Mouse (Mus musculus): ENCODE data around the gene Ppox.

Ppox gene

DNA sequence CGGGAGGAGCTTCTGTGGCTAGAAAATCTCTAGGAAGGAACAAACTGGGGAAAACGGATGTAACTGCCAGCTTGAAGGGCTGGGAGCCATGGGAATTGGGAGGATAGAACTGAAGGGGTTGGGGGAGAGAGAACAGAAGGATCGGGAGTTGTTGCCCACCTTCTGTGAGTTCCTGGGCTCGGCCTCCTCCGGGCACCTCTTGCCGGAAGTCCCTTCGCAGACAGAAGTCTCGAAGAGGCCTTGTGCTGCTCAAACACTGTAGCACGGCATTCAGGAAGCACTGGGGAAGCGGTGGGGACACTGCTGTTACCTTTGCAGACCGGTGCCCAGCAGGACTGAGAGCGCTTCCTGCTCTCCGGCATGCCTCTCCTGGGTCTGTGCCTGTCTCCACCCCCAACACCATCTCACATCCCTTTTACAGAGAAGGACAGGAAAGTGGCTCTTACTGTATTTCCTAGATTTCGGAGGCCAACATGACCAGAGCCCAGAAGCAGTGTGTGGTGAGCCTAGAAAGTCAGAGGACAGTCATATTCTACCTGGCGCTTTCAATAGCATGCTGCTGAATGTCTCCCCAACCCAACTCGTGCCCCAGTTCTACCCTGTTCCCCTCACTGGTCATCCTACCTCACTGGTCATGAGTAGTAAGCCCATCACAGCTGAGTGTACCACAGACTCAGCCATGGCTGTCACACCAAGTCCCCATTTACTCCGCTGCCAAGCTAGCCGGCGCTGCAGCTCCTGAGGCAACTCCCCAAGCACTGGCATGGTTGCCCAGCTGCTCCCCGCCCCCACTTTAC, 4.3 kb upstream of the Ppox start:
- DNase-seq, result peak; percentile 25

DNA sequence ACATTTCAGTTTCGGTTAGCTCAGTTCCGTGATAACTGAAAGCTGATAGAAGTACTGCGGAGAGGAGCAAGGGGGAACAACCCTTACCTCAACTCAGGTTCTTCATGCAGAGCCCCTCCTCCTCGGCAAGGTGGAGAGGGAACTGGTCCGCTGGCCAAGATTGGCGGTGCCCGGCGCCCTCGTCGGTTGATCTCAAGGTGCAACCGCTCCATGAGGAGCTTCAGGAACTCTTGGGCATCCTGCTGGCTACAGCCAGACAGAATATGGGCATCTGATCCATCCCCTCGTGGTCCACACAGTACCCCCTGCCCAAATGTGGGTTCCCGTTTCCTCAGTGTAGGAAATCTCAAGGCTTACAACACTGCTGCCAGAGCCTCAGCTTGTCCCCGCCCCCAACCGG, 3.5 kb upstream of the Ppox start:
- DNase-seq, result peak; percentile 38

DNA sequence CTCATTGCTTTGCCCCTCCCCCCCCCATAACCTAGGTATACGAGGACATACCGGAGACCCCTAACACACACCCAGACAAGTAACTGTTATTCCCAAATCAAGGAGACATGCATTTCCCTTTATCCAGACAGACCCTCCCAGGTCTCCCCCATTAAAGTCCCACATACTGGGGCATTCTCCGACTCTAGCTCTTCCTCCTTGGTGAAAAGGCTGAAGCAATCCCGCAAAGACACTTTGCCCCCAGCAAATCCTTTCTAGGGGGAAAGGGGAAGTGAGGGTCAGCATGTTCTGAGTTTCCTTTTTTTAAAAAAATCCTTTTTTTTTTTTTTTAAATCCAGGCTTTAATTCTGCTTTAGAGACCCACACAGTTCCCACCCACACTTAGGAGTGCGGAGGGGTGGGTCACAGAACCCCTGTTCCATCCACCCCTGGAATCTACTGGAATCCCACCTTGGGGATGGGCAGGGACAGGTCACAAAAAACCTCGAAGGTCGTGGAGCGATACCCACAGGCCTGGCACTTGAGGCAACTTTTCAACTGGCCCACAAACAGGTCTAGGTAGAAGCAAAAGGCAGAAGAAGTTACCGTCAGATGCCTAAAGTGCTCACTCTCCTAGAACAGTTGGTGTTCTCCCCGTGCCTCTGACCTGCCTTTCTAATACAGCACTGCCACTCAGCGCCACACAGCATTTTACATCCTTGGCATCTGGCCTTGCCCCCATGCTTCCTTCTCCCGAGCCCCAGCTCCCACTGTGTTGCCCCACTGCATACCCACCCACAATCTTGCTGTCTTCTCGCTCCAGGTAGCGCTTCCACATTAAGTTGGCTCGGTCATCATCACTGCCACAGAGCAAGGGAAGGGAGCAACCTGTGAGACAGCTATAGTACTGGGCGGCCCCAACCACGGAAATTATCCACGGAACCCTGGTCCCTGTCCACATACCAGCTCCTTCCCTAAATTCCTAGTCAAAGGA, 2.5 kb upstream of the Ppox start:
- DNase-seq, result peak; percentile 32

DNA sequence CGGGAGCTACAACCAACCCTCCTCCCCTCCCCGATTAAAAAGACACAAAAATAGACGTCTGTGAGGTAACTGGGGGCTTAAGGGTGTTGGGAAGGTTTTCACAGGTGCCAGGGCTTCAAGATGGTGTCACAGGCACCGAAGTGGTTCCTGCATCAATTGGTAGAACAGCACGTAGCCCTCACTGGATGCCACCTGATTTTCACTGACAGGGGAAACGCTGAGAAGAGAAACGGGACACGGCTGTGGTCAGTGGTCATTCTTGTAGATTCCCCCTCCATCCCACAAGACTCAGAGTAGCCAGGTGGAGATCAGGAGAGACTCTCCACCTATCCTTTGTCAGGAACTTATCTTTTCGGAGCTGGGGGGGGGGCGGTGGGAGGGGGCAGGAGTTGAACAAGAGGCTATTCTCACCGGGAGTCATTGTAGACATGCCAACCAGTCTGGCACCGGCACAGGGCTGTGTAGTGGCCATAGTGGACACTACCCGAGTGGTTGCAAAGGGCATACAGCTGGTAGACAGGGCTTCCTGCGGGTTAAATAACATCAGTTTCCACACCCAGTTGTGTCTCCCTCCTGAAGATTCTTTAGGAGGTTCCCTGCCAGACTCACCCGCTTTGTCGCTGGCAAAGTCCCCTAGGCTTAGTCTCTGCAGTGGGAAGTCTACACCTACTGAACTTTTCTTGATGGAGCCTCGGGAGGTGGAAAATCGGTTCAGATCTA, 1.3 kb upstream of the Ppox start:
- DNase-seq, result peak; percentile 58

DNA sequence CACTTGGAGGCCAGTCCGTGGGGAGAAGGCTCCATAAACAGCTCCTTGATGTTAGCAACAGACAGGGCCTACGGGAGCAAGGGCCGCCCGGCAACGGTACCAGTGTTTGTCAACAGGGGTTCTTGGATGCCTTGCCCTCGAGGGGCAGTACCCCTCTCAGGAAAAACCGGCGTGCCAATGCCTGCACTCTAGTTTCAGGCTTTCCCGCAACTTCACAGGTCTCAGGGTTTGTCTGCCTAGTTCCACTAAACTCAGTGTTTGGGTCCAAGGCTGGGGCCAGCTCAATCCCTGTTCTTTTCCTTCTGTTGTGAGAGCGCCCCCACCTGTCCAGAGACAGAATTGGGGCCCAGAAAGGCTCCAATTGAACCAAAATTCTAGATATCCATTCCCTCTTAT, 540 bp upstream of the Ppox start:
- DNase-seq, result peak; percentile 81

DNA sequence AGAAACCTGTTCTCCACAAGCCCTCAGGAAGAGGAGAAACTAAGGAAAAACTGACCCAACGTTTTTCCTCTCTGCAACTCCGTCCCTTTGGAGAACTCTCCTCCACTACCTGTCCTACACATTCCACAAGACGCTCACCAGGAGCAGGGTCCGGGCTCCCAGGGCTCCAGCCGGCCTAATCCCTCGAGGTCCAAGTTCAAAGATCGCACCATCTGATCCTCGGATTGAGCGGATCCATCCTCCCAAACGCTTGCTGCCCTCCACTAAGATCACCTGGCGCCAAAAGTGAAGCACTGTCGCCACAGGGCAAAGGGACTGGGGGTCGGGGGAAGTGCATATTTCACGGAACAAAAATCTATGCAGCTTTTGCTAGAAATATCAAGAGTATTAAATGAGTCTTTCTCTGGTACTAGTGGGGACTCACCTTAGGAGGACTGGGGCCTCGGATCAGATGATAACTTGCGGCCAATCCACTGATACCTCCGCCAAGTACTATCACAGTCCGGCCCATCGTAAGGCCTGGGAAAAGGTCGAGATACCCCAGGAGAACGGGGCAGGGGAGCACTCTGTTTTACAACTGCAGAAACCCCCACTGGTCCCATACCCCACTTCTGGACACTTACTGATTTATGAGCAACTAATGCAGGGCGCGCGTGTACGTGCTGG, 603 bp downstream of the Ppox start:
- peak; percentile 36 for DNase-seq

DNA sequence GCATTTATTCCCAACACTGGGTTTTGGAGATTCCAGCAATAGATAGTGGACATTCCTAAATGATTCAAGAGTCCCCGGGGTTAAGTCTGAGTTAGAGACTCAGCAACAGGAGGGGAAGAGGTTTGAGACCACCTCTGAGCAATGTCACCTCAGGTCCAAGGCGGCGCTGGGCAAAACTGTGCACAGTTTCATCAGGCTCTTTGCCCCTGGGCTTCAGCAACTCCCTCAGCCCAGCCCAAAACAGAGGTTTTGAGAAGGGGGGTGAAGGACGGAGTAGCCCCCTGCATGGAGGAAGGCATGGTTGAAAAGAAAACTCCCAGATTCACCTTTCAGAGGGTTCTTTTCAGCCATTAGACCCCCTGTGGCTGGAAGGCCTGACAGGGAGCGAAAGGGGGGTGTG, 1.3 kb downstream of the Ppox start:
- DNase-seq, result peak; percentile 37

DNA sequence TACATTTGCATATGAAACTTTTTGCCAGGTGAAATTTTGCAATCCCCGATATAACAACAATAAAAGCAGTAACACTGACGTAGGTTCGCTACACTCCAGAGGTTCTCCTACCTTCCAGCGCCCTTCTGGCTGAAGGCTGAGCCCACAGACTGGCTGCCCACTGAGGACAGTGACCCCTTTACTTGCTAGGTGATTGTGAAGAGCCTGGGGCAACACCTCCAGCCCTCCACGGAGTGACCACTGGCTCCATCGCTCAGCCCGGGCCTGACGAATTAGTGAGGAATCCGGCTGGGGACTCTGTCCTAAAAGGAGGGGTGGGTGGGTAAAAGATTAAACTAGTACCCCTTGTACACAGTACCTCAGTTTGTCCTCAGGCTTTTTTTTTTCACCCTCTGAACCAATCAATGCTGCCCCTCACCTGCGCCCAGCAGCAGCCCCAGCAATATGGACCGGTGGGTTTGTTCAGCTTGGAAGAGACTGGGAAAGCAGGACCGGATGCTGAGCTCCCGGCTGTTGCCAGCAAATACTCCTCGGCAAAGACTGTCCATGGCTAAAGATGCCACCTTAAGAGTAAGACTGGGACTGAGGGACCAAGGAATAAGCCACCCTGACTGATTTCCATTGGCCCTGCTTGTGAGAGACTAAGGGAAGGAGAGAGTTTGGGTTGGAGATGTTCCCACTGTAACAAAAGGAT, 1.8 kb downstream of the Ppox start:
- DNase-seq, result peak; percentile 22

DNA sequence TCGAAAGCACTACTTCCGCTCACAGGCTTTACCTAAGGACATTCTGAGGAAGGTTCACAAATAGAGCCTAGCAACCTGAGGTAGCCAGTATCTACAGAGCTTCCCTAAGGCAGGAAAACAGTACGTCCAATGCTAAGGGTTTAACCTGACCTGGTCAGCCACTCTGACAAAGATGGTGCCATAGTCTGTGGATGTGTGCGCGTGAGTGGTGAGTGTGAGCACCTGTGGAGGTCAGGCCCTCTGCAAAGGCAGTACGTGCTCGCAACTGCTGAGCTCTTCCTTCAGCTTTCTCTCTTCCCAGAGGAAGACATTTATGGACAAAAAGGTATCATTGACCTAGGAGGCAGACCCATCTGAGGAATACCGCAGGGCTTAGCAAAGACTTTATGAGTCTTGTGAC, 2.5 kb downstream of the Ppox start:
- no peak for DNase-seq

DNA sequence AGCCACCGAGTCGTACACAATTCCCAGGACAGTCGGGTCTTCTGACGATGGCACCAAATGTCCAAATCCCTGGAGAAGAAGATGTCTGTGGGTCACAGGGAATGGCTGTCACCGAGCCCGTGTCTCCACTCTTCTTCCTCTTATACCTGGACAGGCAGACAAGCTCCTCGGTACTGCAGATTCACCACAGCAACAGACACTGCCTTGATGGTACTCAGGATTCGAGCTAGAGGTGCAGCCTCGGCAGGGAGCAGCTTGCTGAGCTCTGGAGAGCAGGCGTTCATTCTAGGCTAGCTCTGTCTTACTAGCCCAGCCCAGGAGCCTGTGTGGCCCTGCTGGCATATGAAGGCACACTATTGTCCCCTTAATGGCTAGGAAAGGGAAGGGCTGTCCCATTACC, 3.2 kb downstream of the Ppox start:
- DNase-seq, result no peak

DNA sequence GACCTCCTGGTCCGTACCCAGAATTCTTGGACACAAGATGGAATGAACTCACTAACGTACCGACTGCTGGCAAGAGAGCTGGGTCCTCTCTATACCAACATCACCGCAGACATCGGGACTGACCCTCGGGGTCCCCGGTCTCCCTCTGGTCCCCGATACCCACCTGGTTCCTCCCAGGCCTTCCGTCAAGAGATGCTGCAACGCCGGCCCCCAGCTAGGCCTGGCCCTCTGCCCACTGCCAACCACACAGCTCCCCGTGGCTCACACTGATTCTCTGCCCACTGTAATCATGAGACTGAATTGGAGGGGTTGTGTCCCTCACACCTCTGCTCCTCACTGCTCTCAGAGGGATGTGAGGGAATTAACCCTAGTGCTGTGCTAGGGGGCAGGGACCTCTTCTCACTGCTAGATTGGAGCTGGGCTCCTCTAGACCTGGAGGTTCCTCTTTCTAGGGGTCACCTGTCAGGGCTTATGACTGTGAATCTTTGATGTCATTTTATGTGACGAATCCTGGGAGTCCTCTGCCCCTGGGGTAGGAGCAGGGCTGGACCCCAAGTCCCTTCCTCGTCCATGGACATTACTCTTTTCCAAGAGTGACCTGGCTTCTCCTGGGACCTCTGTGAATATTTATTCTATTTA, 4.8 kb downstream of the Ppox start:
- no peak for DNase-seq

DNA sequence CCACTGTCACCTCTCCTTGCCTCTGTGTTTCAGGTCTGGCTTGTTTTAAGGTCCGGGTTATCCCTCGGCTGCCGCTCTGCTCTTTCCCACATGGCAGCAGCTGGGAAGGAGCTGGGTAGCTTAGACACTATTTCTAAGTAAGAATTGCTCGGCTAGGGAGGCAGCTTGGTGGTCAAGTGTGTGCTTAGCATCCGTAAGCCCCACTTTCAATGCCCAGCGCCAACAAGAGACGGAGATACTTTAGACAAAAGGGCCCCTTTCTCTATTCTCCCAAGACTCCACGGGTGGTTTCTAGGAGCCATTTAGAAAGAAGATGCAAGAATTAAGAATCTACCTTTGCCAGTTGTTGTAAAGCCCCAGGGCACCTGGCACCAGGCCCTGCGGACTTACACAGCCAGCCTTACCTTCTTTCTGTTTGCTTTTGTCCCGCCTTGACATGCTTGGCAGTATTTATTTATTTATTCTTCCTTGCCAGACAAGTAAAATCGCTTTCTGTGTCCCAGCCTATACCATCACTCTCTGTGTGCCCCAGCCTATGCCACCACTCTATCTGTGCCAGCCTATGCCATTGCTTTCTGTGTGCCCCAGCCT, 5.7 kb downstream of the Ppox start:
- no peak for DNase-seq

DNA sequence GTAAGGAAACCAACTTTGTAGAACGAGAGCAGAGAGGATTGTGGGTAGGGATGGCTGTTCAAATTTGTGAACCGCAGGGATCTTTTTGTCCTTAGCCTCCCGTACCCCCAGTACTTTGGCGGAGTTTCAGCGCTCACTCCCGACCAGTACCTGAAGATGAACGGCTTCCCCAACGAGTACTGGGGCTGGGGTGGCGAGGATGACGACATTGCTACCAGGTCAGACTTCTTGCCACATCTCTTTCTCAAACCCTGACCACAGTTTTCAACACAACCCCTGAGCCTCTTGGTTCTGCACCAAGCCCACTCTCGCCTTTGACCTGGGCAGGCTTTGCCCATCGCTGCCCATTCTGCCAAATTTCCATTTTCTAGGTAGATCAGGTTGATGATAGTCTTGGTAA, 6.8 kb downstream of the Ppox start:
- no peak for DNase-seq

DNA sequence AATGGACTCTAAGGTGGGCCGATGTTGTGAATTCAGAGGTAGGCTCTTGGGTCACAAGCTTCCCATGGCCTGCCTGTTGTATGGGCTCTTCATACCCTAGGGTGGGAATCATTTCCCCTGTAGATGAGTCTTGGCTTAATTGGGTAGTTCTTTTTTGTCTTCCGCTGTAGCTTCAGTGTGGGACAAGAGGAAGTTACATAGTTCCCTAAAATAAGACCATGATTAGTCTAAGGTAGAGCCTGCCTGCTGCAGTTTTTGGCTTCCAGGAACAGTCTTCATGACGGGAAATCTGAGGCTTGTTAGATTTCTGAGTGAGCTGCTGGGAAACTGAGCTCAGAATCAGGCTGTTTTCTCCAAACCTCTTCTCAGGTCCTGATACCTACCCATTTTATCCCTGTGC, 8.9 kb downstream of the Ppox start:
- no peak for DNase-seq

DNA sequence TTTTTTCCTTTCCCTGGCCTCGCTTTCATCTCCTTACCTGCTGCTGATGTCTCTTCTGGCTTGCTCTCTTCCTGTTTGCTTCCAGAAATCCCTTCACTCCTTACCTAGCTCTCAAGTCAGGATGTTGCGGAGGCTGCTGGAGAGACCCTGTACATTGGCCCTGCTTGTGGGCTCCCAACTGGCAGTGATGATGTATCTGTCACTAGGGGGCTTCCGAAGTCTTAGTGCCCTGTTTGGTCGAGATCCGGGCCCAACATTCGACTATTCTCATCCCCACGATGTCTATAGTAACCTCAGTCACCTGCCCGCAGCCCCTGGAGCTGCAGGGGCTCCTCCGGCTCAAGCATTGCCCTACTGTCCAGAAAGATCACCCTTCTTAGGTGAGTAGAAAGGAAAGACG, 9.4 kb downstream of the Ppox start:
- no peak for DNase-seq

DNA sequence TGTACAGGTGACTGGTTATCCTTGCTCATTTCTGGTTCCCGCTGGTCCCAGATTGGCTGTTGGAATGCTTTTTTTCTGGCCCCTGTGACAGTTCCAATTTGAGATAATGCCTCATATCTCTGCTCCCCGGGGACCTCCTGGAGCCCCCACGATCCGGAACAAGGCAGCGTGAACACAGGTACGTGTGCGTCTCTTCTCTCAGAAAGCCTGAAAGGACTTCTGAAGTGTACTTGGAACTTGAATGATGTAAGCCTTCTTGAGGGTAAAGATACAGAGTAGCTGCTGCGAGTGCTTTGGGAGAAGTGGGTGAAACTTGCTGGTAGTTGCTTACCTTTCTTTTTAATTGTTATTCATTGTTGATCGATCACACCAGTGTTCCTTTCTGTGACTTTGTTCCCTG, 9.8 kb downstream of the Ppox start:
- no peak for DNase-seq

DNA sequence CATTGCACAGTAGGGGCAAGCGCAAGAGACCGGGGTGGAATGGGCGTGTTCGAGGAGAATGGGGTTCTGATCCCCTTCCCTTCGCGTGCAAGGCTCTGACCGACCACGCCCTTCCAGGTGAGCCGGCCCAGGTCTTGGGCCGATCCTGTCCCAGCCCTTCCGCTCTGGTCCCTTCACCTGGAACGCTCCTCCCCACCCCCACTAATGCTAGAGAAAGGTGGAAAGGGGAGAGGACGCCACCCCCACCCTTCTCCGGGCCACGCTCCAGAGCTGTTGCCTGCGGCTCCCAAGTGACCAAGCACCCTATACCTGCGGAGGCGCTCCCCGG, 10.4 kb downstream of the Ppox start:
- DNase-seq, result no peak

DNA sequence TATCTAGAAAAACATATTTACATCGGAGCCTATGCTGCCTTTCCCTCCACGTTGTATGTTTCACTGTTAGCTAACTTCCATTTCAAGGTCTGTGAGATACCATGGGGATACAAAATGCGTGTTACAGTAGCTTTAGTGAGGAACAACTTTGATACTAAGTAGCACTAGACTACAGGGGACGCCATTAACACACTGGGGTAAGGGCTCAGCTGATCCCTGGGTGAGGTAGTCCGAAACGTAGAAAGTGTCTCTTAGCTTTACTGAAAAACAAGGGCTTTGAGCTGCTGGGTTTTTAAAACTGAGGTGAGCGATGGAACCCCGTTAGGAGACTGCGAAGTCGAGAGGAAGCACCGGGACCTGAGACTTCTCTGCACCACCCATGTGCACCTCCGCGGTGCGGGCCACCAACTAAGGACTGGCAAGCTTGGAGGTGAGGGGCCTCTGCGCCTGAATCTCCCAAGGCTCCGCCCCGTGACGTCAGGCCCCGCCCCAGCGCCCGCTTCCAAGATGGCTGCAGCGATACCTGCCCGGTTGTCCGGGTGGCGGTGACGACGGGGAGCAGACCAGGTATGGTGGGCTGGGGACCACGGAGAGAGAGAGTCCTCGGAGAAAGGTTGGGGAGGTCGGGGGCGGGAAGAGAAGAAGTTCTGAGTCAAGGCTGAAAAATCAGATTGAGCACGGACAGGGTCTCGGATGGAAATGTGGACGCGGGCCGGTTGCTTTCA, 11.0 kb downstream of the Ppox start, which contains the start of gene B4galt3:
Gene B4galt3 (plus strand): TSS at position 481 of the 725 bp plus-strand sequence.
- DNase-seq, result peak; percentile 98

DNA sequence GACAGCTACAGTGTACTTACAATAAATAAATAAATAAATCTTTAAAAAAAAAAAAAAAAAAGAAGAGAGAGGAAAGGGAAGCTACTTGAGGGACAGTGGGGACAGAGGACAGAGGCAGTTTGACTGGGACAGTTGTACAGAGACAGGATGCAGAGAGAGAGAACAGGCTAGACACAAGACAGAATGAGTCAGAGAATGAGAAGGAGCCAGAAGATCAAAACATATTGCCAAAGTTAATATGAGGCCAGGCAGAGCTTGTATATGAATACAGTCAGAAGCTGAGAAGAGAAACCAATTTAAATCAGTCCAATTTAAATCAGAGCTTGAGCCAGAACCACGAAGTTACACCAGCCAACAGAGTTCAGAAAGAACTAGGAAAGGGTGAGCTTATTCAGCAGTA, 12.6 kb downstream of the Ppox start:
- DNase-seq, result no peak

DNA sequence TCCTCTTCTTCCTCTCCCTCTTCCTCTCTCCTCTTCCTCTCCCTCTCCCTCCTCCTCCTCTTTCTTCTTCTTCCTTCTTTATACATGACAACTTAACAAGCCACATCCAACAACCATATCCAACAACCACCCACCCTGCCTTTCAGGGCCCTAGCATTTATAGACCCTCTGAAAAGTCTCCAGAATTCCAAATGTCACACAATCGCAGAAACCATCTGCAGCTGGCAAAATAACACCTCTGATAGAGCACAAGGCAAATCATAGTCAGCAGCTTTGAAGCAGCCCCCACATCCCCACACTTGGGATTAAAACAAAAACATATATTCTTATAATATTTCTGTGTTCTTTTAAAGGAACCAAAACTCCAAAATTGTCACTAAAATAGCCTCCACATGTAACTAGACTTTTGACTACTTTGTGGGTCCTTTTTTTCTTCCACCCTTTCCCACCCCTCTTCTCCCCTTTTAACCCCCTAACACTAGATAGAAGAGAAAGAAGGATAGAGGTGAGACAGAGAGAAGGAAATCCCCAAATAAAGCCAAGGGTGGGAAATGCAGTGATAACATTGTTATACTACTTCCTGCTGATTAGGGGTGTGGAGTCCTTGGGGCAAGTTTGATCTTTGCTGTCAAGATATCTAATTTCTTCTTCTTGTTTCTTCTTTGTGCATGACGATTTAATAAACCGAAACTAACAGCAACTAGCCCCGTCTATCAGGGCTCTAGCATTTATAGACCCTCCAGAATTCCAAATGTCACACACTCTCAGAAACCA, 14.8 kb downstream of the Ppox start:
- no peak for DNase-seq
